Mouse (Mus musculus) brain, embryonic 14.5 days (tissue): Measurements from ENCODE around the gene Sowahc.

Experiments
- CTCF ChIP-seq: fragments of 200-500 bp; IDR thresholded peaks from 2 replicates; pipeline ENCODE4 v1.5.1; 2012; ENCODE audit warnings: inconsistent platforms, mild to moderate bottlenecking, moderate library complexity, borderline replicate concordance; ENCODE audit not compliant: insufficient read depth, insufficient read length; ENCODE audit errors: extremely low read depth
- POLR2A ChIP-seq: fragments of 200-500 bp; IDR thresholded peaks from 2 replicates; pipeline ENCODE4 v1.6.1; 2012; ENCODE audit warnings: mild to moderate bottlenecking, inconsistent platforms, borderline replicate concordance; ENCODE audit not compliant: poor library complexity, insufficient read depth, insufficient read length, severe bottlenecking; ENCODE audit errors: extremely low read depth

GRCm38 (mm10) chr10:59268754-59269153, 47.0 kb downstream of the Sowahc start:
- TF ChIP-seq CTCF: no peak
- TF ChIP-seq POLR2A: no peak
